Mouse (Mus musculus): ENCODE data around the gene Cyb5d1. TPM values are rescaled to one million over a fixed set of nuclear protein-coding genes. Genes with fewer than 3 reads are reported as not detected.

The Cyb5d1 gene
- polyA plus RNA-seq, 1 experiment from 2014 or later: 15.0 TPM

- Histone ChIP-seq H3K9ac (replicated peaks; ENCODE audit: low read depth, low read length) (peak within 1 kb of the TSS; percentile 90; the same call in 1 of the 2 replicates), H3K4me2 (replicated peaks; ENCODE audit: low read depth, low read length) (peak within 1 kb of the TSS; percentile 99), H3K4me1 (ENCODE audit: control insufficient read depth, insufficient read depth, low read length) (peaks cover 39% of the 10 kb centered on the region), H3K27me3 (ENCODE audit: control insufficient read depth, insufficient read depth, low read length) (no peaks in the 10 kb centered on the region), H3K4me3 (ENCODE audit: low read depth, low read length) (peak within 1 kb of the TSS; percentile 82), H3K27ac (ENCODE audit: low read length) (peak within 1 kb of the TSS; percentile 99), H3K36me3 (ENCODE audit: control insufficient read depth, insufficient read depth, low read length) (peaks cover 13% of the 10 kb centered on the region; the same call in 1 of the 2 replicates), H3K9me3 (ENCODE audit: control insufficient read depth, low read depth, low read length) (no peaks in the 10 kb centered on the region)
- WGBS: 24% methylated on average over 12 of the region's 12 CpGs
- no peak for ATAC-seq (ENCODE audit: insufficient number of reproducible peaks, insufficient read depth, low FRiP score, low read depth)
These were observed 18.1 kb upstream of the Cyb5d1 start, which contains the start of gene Kdm6b for GRCm38 (mm10) chr11:69413221-69414181. Gene Kdm6b, minus strand, starts transcription at chr11:69413675.

DNA sequence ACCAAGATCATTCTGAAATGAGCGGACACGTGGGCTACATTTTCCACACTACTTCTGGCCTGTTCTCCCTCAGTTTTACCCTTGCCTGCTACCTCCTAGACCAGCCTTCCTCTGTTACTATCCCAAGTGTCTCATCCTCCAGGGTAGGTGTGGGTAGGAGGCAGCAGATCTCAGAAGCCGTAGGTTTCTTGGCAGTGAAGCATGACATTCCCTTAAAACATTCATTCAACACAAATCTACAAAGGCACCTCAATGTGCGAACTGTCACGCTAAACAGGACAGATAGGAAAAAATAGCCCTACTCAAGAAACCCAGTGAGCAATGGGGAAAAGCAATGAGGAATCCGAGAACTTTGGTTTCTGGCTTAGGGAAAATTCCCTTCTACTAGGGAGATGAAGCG lies 17.1 kb upstream of the Cyb5d1 start:
- peak overlapping the region; percentile 99 for H3K4me2 ChIP-seq (replicated peaks; ENCODE audit: low read depth, low read length)
- no peaks in the 10 kb centered on the region for H3K27me3 ChIP-seq (ENCODE audit: control insufficient read depth, insufficient read depth, low read length)
- H3K4me3 ChIP-seq (ENCODE audit: low read depth, low read length): no peak overlapping the region
- ATAC-seq (ENCODE audit: insufficient number of reproducible peaks, insufficient read depth, low FRiP score, low read depth): no peak
- no peaks in the 10 kb centered on the region for H3K9me3 ChIP-seq (ENCODE audit: control insufficient read depth, low read depth, low read length)
- peak overlapping the region; percentile 84; the same call in 1 of the 2 replicates for H3K9ac ChIP-seq (replicated peaks; ENCODE audit: low read depth, low read length)
- H3K4me1 ChIP-seq (ENCODE audit: control insufficient read depth, insufficient read depth, low read length): peaks cover 46% of the 10 kb centered on the region
- 46% methylated on average over 7 of the region's 7 CpGs for WGBS
- H3K36me3 ChIP-seq (ENCODE audit: control insufficient read depth, insufficient read depth, low read length): peaks cover 20% of the 10 kb centered on the region
- peak overlapping the region; percentile 11; the same call in 1 of the 2 replicates for H3K27ac ChIP-seq (ENCODE audit: low read length)

DNA sequence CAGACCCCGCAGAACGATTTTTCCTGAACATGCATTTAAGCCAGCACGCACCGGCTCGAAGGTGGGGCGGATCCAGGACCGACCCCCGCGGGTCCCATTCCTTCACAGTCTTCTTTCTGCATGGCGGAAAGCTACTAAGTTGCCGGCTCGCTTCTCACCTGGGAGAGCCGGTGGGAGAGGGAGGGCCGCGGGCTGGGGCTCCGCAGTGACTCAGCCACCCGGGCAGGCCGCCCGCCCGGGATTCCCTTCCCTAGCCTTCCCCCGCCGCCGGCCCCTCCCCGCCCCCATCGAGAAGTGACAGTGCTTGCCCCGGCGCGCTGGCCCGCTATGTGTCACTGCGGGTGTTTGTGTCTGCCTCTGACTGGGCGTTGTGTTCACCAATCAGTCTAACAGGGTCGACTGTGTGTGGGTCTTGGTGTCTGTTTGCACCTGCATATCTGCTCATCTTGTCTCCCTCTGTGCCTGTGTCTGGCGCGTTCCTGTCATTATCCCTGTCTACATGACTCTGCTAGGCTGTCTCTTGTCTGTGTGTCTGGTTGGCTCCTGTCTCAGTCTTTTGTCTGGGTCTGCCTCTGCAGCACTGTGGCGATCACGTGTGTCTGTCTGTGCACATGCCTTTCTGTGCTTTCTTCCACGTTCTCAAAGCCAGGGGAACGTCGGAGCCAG lies 16.2 kb upstream of the Cyb5d1 start:
- under 1% methylated on average over 39 of the region's 39 CpGs for WGBS
- no peak for ATAC-seq (ENCODE audit: insufficient number of reproducible peaks, insufficient read depth, low FRiP score, low read depth)

DNA sequence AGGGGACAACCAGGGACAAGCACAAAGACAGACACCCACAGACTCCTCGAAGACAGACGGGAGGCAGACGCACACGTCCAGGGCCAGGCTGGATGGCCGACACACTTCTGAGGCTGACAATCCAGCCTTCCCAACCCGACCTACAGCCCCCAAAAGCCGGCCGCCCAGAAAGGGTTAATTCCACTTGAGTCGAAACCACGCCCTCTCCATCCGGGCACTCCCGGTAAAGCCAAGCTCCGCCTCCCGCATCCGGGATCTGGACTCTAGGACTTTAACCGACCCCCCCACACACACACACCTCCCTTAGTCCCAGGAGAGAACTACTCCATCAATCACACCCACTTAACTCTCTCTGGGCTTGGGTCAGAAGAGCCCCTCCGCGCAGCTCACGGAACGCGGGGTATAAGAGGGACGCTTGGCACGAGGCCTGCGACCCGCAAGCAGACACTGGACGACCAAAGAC lies 15.7 kb upstream of the Cyb5d1 start:
- under 1% methylated on average over 26 of the region's 26 CpGs for WGBS
- Histone ChIP-seq H3K9ac (replicated peaks; ENCODE audit: low read depth, low read length) (peak overlapping the region; percentile 84), H3K27ac (ENCODE audit: low read length) (peak overlapping the region; percentile 99), H3K9me3 (ENCODE audit: control insufficient read depth, low read depth, low read length) (no peaks in the 10 kb centered on the region), H3K4me3 (ENCODE audit: low read depth, low read length) (peak overlapping the region; percentile 84), H3K27me3 (ENCODE audit: control insufficient read depth, insufficient read depth, low read length) (no peaks in the 10 kb centered on the region), H3K4me1 (ENCODE audit: control insufficient read depth, insufficient read depth, low read length) (peaks cover 39% of the 10 kb centered on the region), H3K4me2 (replicated peaks; ENCODE audit: low read depth, low read length) (peak overlapping the region; percentile 99), H3K36me3 (ENCODE audit: control insufficient read depth, insufficient read depth, low read length) (peaks cover 35% of the 10 kb centered on the region)
- ATAC-seq (ENCODE audit: insufficient number of reproducible peaks, insufficient read depth, low FRiP score, low read depth): peak; percentile 71

More for the DNA sequence above, 16.2 kb upstream of the Cyb5d1 start:
- H3K4me3 ChIP-seq (ENCODE audit: low read depth, low read length): peak overlapping the region; percentile 84
- peak overlapping the region; percentile 99 for H3K4me2 ChIP-seq (replicated peaks; ENCODE audit: low read depth, low read length)
- H3K9me3 ChIP-seq (ENCODE audit: control insufficient read depth, low read depth, low read length): no peaks in the 10 kb centered on the region
- peak overlapping the region; percentile 99 for H3K27ac ChIP-seq (ENCODE audit: low read length)
- peaks cover 41% of the 10 kb centered on the region for H3K4me1 ChIP-seq (ENCODE audit: control insufficient read depth, insufficient read depth, low read length)
- peaks cover 29% of the 10 kb centered on the region for H3K36me3 ChIP-seq (ENCODE audit: control insufficient read depth, insufficient read depth, low read length)
- peak overlapping the region; percentile 84 for H3K9ac ChIP-seq (replicated peaks; ENCODE audit: low read depth, low read length)
- H3K27me3 ChIP-seq (ENCODE audit: control insufficient read depth, insufficient read depth, low read length): no peaks in the 10 kb centered on the region

DNA sequence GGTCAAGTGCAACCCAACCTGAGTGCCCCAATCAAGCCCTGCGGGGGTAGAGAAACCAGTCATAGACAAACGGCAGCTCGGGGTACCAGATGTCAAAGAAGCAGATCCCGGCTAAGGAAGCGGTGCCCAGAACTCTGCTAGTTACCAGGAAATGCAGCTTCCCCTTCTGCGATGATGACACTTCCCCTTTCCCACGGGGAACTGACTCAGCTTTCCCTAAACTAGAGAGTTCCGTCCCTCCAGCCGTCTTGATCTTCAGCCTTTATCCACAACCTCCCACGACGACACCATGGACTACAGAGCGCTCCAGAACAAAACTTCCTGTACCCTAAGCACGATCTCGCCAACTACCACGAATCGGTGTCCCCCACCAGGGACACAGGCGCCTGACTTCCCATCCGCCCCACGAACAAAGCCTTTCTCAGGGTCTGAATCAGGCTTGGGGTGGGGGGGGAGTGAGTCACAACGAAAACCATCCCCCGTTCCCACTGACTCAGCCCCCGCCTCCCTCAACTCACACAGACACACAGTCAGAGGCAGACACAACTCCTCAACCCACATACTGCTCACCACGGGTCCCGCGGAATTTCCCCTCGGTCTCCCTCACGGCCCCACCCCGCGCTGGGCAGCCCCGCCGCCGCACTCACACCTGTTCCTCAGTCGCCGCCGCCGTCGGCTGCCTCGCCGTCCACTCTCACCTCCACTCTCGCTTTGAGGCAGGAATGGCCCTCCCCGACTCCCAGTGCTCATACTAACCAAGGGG lies 15.1 kb upstream of the Cyb5d1 start:
- Histone ChIP-seq H3K4me3 (ENCODE audit: low read depth, low read length) (peak overlapping the region; percentile 84), H3K27me3 (ENCODE audit: control insufficient read depth, insufficient read depth, low read length) (no peaks in the 10 kb centered on the region), H3K36me3 (ENCODE audit: control insufficient read depth, insufficient read depth, low read length) (peaks cover 41% of the 10 kb centered on the region), H3K27ac (ENCODE audit: low read length) (peak overlapping the region; percentile 99), H3K4me2 (replicated peaks; ENCODE audit: low read depth, low read length) (peak overlapping the region; percentile 99), H3K9ac (replicated peaks; ENCODE audit: low read depth, low read length) (peak overlapping the region; percentile 84), H3K4me1 (ENCODE audit: control insufficient read depth, insufficient read depth, low read length) (peaks cover 39% of the 10 kb centered on the region), H3K9me3 (ENCODE audit: control insufficient read depth, low read depth, low read length) (no peaks in the 10 kb centered on the region)
- ATAC-seq (ENCODE audit: insufficient number of reproducible peaks, insufficient read depth, low FRiP score, low read depth): 0 out of 2 replicates have a peak, but pooled peaks have one; percentile 3
- under 1% methylated on average over 41 of the region's 41 CpGs for WGBS

GRCm38 (mm10) chr11:69410045-69410309 lies 14.5 kb upstream of the Cyb5d1 start:
- Histone ChIP-seq H3K27me3 (ENCODE audit: control insufficient read depth, insufficient read depth, low read length) (no peaks in the 10 kb centered on the region), H3K4me2 (replicated peaks; ENCODE audit: low read depth, low read length) (peak overlapping the region; percentile 99), H3K4me1 (ENCODE audit: control insufficient read depth, insufficient read depth, low read length) (peaks cover 39% of the 10 kb centered on the region), H3K27ac (ENCODE audit: low read length) (peak overlapping the region; percentile 99), H3K36me3 (ENCODE audit: control insufficient read depth, insufficient read depth, low read length) (peaks cover 46% of the 10 kb centered on the region), H3K4me3 (ENCODE audit: low read depth, low read length) (peak overlapping the region; percentile 84), H3K9ac (replicated peaks; ENCODE audit: low read depth, low read length) (peak overlapping the region; percentile 84), H3K9me3 (ENCODE audit: control insufficient read depth, low read depth, low read length) (no peaks in the 10 kb centered on the region)
- WGBS: 0% methylated on average over 18 of the region's 18 CpGs
- ATAC-seq (ENCODE audit: insufficient number of reproducible peaks, insufficient read depth, low FRiP score, low read depth): no peak

DNA sequence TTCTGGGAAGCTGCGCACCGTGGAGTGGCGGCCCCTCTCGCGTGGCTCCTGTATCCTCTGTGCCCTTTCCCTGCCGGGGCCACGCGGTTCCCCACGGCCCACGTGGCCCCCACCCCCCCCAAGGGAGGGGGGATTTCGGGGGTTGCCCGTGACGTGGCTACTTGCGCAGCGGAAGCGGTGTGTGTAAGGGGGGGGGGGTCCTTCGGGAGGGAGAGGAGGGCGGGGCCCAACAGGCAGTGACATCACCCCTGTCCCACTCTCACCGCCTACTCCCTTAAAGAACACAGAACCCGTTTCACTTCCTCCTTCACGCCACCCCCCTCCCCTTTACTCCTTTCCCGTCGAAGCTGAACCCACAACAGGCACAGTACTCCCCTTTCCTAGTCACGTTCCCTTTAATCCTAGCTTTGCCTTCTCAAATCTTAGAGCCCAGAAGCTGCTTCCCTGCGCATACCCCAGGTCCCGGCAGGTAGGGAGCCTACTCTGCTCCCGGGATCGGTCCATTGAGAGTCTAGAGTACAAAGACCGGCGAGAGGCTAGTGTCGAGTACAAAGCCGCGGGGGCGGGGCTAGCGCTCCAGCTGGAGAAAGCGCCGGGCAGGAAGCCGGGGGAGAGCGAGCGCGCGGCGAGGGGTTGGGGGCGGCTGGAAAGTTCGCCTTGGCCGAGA lies 14.1 kb upstream of the Cyb5d1 start:
- H3K4me1 ChIP-seq (ENCODE audit: control insufficient read depth, insufficient read depth, low read length): peaks cover 37% of the 10 kb centered on the region
- H3K36me3 ChIP-seq (ENCODE audit: control insufficient read depth, insufficient read depth, low read length): peaks cover 50% of the 10 kb centered on the region
- ATAC-seq (ENCODE audit: insufficient number of reproducible peaks, insufficient read depth, low FRiP score, low read depth): peak; percentile 54
- H3K9me3 ChIP-seq (ENCODE audit: control insufficient read depth, low read depth, low read length): no peaks in the 10 kb centered on the region
- peak overlapping the region; percentile 84 for H3K9ac ChIP-seq (replicated peaks; ENCODE audit: low read depth, low read length)
- H3K4me3 ChIP-seq (ENCODE audit: low read depth, low read length): peak overlapping the region; percentile 84
- H3K27ac ChIP-seq (ENCODE audit: low read length): peak overlapping the region; percentile 99
- no peaks in the 10 kb centered on the region for H3K27me3 ChIP-seq (ENCODE audit: control insufficient read depth, insufficient read depth, low read length)
- under 1% methylated on average over 41 of the region's 46 CpGs for WGBS
- H3K4me2 ChIP-seq (replicated peaks; ENCODE audit: low read depth, low read length): peak overlapping the region; percentile 99
